Mouse (Mus musculus): Measurements from ENCODE around the gene 4931417E11Rik.

GRCm38 (mm10) chr6:73427273-73427812 is 42.1 kb downstream of the 4931417E11Rik start:
- TF ChIP-seq POLR2A (IDR thresholded peaks at IDR 0.05; ENCODE audit: borderline replicate concordance, extremely low read depth, low read depth, low read length) = no peak
- no peak for TF ChIP-seq CTCF (IDR thresholded peaks at IDR 0.05; ENCODE audit: insufficient read depth, low read length)

Data from lung, adult 2 months (tissue).